Mouse (Mus musculus) splenic B cell, adult 2 months (primary cell): ENCODE results near the gene Gabrr1.

Experiments used
- DNase-seq: peaks from one replicate; pipeline ENCODE4 v3.0.0-alpha.2; 2011; ENCODE audit warnings: low read depth, low spot score
- H3K27me3 ChIP-seq: 2 replicates; pipeline ENCODE4 v1.6.1; 2012; ENCODE audit warnings: mild to moderate bottlenecking, low read length, moderate library complexity, mixed read lengths; ENCODE audit not compliant: control insufficient read depth, poor library complexity, insufficient read depth, severe bottlenecking
- H3K36me3 ChIP-seq: 2 replicates; pipeline ENCODE4 v1.6.1; 2012; ENCODE audit warnings: mild to moderate bottlenecking, low read length, moderate library complexity, mixed read lengths; ENCODE audit not compliant: control insufficient read depth, poor library complexity, insufficient read depth, severe bottlenecking

Gene Gabrr1

DNA sequence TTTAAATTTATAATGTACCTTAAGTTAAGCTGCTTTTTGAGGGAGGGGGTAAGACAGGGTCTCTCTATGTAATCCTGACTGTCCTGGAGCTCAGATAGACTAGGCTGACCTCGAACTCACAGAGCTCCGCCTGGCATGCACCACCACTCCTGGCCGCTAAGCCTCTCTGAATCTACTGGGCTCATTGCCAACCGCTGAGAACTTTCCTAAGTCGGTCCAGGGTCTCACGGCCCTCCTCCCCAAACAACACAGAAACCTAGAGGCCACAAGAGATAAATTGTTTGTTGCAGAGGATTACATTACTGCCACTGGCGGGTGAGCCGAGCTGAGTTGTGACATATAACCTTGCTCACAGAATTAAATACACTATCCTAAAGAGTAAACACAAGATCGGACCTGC lies 55.8 kb downstream of the Gabrr1 start:
- no peak for DNase-seq
- Histone ChIP-seq H3K36me3 (no peaks in the 10 kb centered on the region), H3K27me3 (no peaks in the 10 kb centered on the region)

DNA sequence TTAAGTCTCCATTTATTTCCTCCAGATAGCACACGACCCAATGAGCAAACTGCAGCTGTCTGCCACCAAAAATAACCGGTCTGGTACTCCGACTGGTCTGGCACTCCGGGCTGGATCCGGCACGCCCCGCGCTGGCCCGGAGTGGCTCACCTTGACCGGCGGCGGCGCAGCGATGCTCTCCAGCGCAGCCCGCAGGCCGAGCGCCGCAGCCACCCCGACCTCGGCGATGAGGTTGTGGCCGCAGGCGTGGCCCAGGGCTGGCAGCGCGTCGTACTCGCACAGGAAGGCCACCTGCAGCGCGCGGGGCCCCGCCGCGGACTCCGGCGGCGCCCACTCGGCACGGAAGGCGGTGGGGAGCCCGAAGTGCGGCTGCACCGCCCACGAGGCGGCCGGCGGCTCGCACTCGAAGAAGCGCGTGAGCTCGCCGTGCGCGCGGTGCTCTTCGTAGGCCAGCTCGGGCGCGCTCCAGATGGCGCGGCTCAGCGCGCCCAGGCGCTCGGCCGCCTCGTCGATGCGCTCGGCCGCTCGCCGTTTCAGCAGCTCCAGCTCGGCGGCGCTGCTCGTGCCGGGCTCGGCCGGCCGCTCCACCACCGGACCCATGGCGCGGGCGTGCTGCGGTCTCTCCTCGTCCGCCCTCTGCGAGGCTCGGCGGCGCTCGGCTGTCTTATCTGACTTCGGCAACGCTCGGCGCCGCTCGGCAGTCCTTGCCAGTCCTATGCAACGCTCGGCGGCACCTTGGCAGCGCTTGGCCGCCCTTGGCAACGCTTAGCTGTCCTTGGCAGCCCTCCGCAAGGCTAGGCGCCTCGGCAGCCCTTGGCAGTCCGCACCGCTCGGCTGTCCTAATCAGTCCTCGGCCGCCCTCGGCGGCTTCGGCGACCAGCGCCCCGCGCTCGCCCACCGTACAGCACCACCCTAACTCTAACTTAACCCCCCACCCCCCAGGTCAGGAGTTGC lies 56.7 kb downstream of the Gabrr1 start:
- H3K27me3 ChIP-seq: no peaks in the 10 kb centered on the region
- peak; percentile 51 for DNase-seq
- no peaks in the 10 kb centered on the region for H3K36me3 ChIP-seq

DNA sequence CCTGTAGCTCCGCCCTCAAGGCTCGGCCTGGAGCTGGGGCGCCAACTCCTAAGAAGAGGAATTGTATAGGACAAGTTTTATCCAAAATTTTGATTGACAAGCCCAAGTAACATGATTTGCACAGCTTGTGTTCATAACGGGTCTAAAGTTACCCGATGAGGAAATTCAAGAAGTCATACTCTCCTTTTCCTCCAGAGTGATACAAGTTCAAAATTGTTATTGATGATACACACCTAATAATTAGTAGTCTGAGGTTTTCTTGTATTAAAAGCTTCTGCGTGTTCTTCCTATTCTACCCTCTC lies 57.4 kb downstream of the Gabrr1 start, which contains the start of gene Pm20d2:
Gene Pm20d2 (minus strand): TSS at position 3 of the 302 bp plus-strand sequence.
- no peak for DNase-seq
- no peaks in the 10 kb centered on the region for H3K27me3 ChIP-seq
- no peaks in the 10 kb centered on the region for H3K36me3 ChIP-seq

DNA sequence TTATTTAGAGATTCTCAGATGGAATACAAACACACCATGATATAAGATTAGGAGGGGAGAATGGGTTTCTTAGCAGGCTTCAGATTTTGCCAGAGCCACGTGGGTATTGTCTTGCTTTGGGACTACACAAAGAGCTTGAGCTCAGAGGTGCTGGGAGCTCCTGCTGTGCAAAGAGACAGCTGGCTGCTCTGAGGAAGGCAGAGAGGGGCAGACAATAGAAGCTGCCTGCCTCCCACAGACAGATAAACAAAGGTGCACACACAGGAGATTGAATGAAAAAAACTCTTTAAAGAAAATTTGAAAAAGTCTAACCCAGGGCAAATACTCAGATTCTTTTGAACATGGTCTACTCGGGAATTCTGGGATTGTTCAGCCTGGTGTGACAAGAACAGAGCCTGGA lies 65.8 kb downstream of the Gabrr1 start:
- Histone ChIP-seq H3K27me3 (no peaks in the 10 kb centered on the region), H3K36me3 (no peaks in the 10 kb centered on the region)
- DNase-seq: no peak

DNA sequence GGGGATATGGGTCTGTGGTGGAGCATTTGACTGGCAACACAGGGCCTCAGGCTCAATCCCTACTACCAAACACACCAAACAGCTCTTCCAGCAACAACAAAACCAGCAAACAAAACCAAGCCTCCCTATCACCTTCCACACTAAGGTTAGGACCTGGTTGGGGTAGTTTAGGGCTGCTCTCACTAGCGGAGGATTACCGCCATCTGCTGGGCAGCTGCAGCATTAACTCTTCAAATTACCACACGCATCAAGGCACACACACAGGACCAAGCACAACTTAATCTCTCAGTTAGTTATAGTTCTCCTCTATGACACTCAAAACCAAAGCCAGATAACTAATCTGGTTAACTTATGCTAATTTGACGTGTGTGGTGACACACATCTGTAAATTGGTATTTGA lies 72.4 kb downstream of the Gabrr1 start:
- Histone ChIP-seq H3K27me3 (no peaks in the 10 kb centered on the region; the same call in 1 of the 2 replicates), H3K36me3 (no peaks in the 10 kb centered on the region)
- DNase-seq: peak; percentile 66

DNA sequence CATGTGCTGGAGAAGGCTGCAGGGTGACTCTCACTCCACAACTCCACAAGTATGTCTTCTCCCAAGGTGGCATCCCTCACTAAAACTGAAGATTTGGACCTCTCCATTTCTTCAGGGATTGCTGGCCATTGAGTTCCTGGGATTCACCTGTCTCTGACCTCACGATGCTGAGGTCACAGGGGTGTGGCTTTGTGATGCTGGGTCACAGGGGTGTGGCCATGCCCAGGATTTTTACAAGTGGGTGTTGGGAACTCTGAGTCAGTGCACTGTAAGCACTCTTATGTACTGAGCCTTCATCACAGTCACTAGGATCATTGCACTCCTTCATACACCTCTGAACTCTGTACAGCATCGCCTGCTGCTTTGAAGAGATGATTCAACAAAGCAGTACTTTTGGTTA lies 75.2 kb downstream of the Gabrr1 start:
- Histone ChIP-seq H3K27me3 (no peaks in the 10 kb centered on the region; the same call in 1 of the 2 replicates), H3K36me3 (no peaks in the 10 kb centered on the region)
- no peak for DNase-seq

DNA sequence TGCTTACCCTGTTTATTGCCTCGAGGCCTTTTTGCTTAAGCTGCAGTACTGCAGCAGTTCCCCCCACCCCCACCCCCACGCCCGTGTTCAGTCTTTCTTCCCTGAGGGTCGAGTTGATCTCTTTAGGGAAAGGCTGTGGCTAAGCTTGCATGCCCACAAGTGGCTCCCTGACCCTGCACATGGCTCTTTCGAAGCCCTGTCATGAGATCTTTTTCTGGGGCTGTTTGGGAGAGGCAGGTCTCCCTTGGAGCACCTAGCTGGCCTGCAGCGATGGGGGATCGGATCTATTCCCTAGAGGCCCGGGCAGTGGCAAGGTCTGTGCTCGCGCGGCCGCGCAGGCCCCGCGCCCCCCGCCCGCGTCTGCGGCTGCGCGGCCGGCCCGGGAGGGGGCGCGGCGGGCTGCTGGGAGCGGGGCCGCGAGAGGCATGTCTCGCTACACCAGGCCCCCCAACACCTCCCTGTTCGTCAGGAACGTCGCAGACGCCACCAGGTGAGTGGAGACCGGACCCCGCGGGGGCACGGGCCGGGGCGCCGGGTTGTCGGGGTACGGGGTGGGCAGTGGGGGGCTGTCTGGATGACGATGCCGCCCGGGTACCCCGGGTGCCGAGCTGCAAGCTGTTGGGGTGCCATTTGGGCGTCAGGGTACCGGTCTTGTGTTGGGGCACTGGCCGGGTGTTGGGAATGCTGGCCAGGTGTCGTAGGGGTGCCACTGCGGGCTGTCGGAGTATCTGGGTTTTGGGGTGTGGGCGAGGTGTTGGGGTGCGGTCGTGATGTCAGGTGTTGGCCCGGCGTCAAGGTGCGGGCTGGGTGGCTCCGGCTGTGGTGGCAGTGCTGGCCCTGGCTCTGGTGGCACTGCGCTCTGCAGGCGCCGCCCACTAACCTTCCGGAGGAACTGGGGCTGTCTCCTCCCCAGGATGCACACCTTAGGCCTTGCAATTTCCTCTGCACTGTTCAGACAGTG lies 76.8 kb downstream of the Gabrr1 start, which contains the start of gene Srsf12:
Gene Srsf12 (plus strand): TSS at position 111 of the 961 bp plus-strand sequence.
- peak; percentile 54 for DNase-seq
- H3K27me3 ChIP-seq: no peaks in the 10 kb centered on the region; the same call in 1 of the 2 replicates
- no peaks in the 10 kb centered on the region for H3K36me3 ChIP-seq
